Mouse (Mus musculus): ENCODE measurements around the gene Barx1. TPM values are rescaled to one million over a fixed set of nuclear protein-coding genes. Genes with fewer than 3 reads are reported as not detected.
A peak's percentile ranks its signal among the peaks of the same experiment; 100 is the strongest.

Gene Barx1
- total RNA-seq, 2 experiments from 2014 or later, result not detected

DNA sequence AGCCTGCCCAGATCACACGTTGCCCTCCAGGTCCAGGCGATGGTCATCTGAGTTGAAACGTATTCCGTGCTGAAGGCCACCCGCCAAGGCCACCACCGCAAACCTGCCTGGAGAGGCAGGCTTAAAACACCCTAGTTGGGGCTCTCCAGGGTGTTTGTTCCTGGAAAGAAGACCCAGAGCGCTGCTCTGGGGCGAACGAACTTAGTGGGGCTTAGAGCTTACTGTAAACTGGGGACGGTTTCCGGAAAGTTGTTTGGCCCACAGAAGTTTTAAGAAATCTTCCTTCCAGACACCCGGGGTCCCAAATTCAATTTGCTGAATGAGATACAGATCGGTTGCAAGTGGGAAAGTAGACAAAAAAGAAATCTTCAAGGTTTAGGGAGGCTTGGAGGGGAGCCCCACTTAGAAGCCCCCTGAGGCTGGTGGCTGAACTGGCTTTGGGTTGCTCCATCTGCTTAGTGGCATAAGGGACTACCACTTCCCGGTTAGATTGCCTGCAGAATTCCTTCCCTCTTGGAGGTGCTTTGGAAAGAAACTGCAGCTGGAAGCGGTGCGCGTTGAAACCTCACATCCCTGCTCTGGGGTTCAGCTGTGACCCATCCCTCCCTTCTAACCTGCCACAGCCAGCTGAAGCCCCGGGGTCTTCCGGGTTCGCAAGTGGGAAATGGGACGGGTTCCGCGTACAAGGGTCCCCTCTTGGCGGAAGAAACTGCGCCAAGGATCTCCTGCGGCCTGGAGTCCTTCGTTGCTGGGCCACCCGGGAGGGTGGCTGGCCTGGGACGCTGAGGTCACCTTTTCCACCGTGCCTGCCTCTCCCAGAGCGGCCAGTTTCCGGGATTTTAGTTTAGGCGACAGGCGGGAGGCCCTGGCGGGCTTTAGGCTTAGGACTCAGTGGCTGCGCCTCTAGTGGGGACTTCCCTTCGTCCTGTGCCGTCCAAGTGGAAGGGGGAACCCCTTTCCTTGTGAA lies 3.3 kb upstream of the Barx1 start:
- no peak for DNase-seq (ENCODE audit: low spot score in 2 of 2)

GRCm38 (mm10) chr13:48660221-48660734 lies 2.5 kb upstream of the Barx1 start:
- DNase-seq (ENCODE audit: low spot score in 2 of 2), result no peak

DNA sequence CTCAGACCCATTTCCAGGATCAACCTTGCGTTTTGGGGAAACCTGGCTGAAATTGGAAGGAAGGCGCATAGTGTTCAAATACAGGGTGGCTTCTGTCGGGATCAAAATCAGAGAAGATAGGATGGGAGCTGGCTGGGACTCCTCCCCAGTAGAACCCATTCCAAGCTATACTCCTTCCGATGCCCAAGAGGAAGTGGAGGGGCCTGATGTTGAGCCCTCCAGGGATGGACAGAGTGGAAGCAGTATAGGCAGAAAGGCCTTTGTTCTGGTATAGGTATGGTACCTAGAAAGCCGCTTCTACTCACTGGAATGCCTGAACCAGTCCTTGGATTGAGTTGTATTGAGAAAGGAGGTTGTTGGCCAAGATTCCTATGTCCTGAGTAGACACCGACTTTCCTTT lies 2.1 kb upstream of the Barx1 start:
- DNase-seq (ENCODE audit: low spot score in 2 of 2), result no peak

GRCm38 (mm10) chr13:48661561-48661960 lies 1.2 kb upstream of the Barx1 start:
- no peak for DNase-seq (ENCODE audit: low spot score in 2 of 2)

DNA sequence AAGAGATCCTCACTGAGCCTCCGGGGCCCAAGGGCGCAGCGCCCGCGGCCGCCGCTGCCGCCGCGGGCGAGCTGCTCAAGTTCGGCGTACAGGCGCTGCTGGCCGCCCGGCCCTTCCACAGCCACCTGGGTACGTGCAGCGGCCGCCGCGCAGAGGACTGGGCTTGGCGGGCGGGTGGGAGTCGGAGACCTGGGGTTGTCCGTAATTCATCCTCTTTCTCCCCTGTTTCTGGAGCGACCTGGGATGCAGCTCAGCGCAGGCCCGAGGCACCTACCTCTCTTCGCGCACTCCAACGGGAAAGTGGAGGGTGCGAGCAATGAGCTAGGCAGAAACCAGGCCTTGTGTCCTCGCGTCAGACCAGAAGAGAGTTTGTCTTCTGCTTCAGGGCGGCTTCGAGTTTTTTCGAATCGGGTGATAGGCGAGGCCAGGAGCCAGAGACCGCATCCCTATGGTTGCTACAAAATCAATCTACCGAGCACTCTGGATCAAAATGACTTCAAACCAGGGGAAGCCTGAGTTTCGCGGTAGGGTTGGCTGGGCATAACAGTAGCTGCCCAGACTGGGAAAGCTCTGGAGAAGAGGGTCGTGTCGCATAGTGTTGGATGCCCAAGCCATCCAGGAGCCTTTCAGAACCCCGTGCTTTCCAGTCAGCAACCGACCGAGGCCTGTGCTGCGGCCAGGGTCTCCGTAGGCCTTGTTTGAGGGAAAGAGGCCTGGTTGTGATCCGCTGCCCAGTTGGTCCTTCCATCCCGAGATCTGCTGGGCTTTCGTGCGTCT lies 601 bp downstream of the Barx1 start:
- no peak for DNase-seq (ENCODE audit: low spot score in 2 of 2)

DNA sequence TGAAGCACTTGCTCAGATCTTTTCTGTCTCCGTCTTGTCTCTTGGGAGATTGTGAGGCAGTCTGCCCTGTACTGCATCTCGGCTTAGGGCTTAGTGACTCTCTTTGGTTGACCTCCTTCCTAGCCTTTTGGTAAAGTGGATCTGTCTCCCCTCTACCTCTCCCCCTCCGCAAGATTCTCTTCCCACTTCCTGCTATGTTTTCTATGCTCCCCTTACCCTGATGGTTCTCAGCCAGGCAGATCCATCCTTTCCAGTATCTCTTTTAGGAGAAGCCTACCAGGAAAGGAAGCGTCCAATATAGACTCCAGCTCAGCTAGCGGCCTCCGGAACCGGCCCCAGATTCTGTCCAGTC lies 1.2 kb downstream of the Barx1 start:
- DNase-seq (ENCODE audit: low spot score in 2 of 2), result no peak

DNA sequence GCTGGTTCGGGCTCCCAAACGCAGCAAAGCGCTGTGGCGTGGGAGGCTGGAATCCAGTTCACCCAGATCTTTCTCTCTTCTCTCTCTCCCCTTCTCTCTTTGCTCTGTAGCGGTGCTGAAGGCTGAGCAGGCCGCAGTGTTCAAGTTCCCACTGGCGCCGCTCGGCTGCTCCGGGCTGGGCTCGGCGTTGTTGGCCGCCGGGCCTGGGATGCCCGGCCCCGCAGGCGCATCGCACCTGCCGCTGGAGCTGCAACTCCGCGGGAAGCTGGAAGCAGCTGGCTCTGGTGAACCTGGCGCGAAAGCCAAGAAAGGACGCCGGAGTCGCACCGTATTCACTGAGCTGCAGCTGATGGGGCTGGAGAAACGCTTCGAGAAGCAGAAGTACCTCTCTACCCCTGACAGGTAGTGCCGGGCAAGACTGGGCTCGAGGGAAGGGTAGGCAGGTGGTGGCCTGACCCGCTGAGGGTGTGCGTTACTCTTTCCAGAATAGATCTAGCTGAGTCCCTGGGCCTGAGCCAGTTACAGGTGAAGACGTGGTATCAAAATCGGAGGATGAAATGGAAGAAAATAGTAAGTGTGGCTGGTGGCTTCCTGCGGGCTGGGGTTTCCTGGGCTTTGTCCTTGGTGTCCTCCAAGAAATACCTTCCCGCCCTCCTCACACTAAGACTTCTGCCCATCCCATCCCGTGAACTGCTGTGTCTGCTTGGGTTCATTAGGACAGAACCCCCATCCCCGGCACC lies 2.3 kb downstream of the Barx1 start:
- no peak for DNase-seq (ENCODE audit: low spot score in 2 of 2)

DNA sequence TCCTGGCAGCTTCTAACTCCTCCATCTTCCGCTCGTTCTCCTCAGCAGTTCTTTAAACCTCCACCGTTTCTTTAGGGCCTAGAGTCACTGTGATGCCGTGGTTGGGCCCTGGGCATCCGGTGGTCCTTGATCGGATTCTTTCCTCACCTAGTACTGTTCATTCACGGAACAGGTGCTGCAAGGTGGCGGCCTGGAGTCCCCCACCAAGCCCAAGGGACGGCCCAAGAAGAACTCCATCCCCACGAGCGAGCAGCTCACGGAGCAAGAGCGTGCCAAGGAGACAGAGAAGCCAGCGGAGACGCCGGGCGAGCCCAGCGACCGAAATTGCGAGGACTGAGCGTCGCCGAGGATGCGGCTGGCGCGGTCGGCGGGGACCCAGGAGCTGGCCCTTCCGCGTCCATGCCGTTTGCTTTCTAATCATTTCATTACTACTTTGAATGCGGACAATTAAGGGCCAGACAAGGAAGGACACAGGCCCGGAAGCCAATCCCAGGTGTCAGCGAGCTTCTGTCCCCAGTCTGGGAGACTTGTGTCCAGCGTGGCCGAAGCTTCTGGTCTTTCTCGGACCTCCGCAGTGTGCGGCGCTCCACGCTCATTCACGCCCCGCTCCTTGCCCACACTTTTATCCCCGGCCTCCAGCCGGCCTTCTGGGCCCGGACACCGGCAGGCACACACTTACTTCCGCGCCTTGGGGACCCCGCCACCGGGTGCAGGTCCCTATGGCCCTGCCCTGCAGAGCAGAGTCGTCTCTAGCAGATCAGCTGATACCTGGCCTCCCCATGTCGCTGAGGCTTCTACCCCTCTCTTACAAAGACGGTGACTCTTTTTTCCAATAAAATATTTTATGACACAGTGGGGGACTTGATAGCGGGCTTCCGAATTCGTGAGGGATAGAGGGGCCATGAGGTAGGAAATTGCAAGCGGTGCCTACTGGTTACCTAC lies 3.1 kb downstream of the Barx1 start:
- DNase-seq (ENCODE audit: low spot score in 2 of 2), result no peak

DNA sequence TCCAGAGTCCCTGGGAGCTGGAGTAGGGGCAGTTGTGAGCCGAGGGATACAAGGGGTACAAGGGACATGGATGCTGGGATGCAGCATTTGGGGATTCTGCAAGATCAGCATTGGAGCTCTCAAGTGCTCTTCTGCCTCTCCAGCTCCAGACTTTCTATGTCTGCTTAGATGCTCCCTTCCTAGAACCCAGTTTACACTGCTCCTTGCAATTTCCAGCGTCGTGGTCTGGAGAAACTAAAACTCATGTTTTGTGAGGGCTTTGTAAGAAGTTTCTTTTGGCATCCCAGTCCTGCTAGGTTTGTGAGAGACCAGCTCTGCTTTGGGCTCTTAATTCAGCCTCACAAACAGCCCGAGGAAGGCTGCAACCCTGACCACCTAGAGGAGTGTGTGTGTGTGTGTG lies 4.7 kb downstream of the Barx1 start:
- no peak for DNase-seq (ENCODE audit: low spot score in 2 of 2)

DNA sequence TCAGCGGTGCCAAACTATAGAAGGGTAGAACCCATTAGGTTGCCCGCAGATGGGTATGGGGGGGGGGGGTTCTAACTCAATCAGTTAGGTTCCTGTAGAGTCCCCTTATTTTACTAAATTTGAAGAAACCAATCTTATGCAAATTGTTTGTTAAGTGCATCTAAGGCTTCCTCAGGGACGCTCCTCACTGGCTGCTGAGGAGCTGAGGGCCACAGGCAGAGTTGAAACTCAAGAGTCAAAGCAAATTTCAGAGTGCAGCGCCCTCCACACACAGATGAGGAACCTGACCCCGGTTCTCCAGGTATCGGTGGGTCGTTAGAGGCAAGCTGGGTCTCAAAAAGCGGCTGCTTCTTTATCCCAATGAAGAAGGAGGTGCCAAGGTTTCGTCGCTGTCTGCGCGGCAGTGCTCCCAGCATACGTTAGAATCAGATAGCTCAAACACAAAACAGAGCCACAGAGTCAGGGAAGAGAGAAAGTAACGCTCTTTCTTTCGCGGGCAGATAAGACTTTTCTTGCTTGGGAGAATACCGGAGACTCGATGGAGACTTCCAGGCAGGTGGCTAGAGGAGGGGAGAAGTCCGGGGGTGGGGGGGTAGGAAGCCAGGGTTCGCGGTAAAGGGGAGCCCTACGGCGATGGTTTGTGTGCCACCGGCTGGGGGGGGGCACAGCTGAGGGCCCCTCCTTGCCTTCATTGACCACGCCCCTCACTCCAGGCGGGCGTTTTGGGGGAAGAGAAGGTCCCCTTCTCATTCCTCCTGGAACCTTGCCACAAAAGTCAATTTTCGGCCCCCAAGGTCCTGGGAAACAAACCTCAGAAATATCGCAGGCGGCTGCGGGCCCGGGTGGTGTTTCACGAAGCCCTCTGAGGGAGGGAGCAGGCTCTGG lies 5.5 kb downstream of the Barx1 start:
- no peak for DNase-seq (ENCODE audit: low spot score in 2 of 2)

- DNase-seq (ENCODE audit: low spot score in 2 of 2), result no peak
Measured at GRCm38 (mm10) chr13:48668976-48669534, 6.3 kb downstream of the Barx1 start.

GRCm38 (mm10) chr13:48672312-48672840 lies 9.6 kb downstream of the Barx1 start:
- DNase-seq (ENCODE audit: low spot score in 2 of 2), result no peak

- DNase-seq (ENCODE audit: low spot score in 2 of 2), result no peak
Measured at GRCm38 (mm10) chr13:48674609-48675008, 11.8 kb downstream of the Barx1 start.

- no peak for DNase-seq (ENCODE audit: low spot score in 2 of 2)
Measured at GRCm38 (mm10) chr13:48679351-48679750, 16.6 kb downstream of the Barx1 start.

DNA sequence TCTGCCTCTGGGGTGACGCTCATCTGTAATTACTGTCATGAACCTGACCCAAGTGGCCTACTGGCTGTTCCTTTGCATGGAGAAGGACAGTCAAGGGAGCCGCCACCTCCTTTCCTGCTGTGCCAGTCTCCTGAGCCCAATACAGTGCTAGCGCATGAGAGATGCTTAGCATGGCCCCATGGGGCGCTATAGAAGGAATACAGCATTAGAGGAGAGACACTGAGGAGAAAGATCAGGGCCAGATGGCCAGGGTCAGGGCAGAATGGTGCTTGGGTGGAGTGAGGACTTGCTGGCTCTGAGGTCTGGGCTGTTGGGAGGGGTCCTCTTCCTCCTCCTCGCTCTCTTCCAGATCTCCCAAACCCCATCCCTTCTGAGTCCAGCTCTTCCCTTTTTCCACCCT lies 23.9 kb downstream of the Barx1 start:
- no peak for DNase-seq (ENCODE audit: low spot score in 2 of 2)

GRCm38 (mm10) chr13:48691991-48692390 lies 29.2 kb downstream of the Barx1 start:
- no peak for DNase-seq (ENCODE audit: low spot score in 2 of 2)

GRCm38 (mm10) chr13:48694090-48695064 lies 31.6 kb downstream of the Barx1 start:
- DNase-seq (ENCODE audit: low spot score in 2 of 2), result peak; percentile 20 to 21

Measured in layer of hippocampus, postnatal 14 days (tissue).